Mouse (Mus musculus): ENCODE measurements around the gene Elovl1.

DNA sequence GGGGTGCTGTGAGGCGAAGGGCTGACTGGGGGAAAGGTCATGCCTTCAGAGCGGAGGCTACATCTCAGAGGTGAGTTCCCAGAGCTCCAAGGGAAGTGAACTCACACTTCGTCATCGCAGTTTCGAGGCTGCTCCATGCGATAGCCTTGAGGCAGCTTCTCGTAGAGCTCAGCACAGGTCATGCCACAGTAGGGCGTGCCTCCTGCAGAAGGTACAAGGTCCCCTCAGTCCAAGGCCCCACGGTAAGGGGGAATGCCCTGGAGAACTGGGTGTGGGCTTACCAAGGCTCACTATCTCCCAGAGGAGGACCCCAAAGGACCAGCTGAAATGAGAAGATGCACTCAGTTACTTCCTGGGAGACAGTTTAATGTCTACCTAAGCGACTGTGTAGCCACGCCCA lies 44.8 kb downstream of the Elovl1 start:
- no peak for TF ChIP-seq CTCF (IDR thresholded peaks at IDR 0.05; ENCODE audit: insufficient read depth, low read length)
- no peak for TF ChIP-seq POLR2A (IDR thresholded peaks at IDR 0.05; ENCODE audit: borderline replicate concordance, extremely low read depth, low read depth, low read length)
